Mouse (Mus musculus) bone marrow, adult 2 months (tissue): ENCODE results near the gene Klb.

Experiments
- CTCF ChIP-seq: fragments of 200-500 bp; IDR thresholded peaks from 2 replicates; pipeline ENCODE4 v1.5.1; 2011; ENCODE audit warnings: low read length, control low read depth; ENCODE audit not compliant: control insufficient read depth, insufficient read depth
- POLR2A ChIP-seq: fragments of 200-500 bp; IDR thresholded peaks from 2 replicates; pipeline ENCODE4 v1.6.1; 2011; ENCODE audit warnings: low read depth, mild to moderate bottlenecking, control low read depth, low read length, borderline replicate concordance; ENCODE audit not compliant: control insufficient read depth

DNA sequence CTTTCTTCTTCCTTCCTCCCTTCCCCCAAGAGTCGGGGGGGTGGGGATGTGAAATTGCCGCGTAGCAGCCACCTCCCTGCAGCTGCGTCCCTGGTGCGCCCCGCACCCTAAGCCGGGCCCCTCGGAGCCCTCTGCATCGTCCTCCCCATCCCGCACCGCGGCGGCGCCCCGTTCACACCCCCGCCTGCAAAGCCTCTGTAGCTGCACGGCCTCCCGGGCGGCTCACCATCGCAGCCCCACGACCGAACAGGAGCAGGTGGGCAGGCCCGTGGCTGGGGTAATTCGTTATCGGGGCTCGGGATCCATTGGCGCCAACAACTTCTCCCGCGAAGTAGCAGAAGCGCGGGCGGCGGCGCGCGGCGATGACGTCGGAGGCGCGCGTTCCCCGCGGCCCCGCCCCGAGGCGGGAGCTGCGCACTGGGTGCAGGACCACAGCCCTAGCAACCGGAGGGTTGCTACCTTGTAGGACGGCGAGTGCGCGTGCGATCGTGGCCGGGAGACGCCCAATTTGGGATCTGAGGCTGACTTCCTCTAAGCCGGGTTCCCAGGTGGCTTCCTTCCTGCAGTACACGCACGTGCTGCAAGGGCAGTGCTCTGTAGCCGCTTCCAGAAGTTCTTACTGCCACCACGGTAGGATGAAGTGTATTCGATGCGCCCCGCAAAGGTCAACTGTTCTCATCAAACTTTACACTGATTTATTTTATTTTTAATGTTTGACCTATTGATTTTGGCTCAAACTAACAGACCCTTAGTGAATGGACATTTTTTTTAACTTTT, 12.6 kb upstream of the Klb start, which contains the start of gene Rfc1:
- TF ChIP-seq CTCF = no peak
- no peak for TF ChIP-seq POLR2A
